8 mouse cellular contexts compared by ENCODE assay signal in genomic region chr11:116022256-116022780, GRCm38 (mm10). TPM values are rescaled to one million over a fixed set of nuclear protein-coding genes. Genes with fewer than 3 reads are reported as not detected.
A peak's percentile ranks its signal among the peaks of the same experiment; 100 is the strongest.
DNase-seq lines count a peak whose midpoint lies in the region; ATAC-seq and TF ChIP-seq lines count a peak whose summit lies in the region.

No protein-coding gene starts in this region.

- no peaks in the 10 kb centered on the region for H3K9me3 ChIP-seq in embryonic facial prominence, embryonic 15.5 days (replicated peaks)
- H3K9me3 ChIP-seq in intestine, postnatal 0 days (ENCODE audit: control insufficient read depth) = no peaks in the 10 kb centered on the region
- H3K9me3 ChIP-seq in neural tube, embryonic 13.5 days = no peaks in the 10 kb centered on the region

- 0 out of 2 replicates have a peak, but pooled peaks cover 1% of the 10 kb centered on the region for H3K4me1 ChIP-seq in liver, adult 2 months (ENCODE audit: control insufficient read depth, insufficient read depth, low read length)
- peaks cover 2% of the 10 kb centered on the region; the same call in 1 of the 2 replicates for H3K4me1 ChIP-seq in embryonic facial prominence, embryonic 15.5 days
- no peaks in the 10 kb centered on the region for H3K4me1 ChIP-seq in intestine, postnatal 0 days (replicated peaks; ENCODE audit: control insufficient read depth, insufficient read depth, low read length)
- peaks cover 18% of the 10 kb centered on the region for H3K4me1 ChIP-seq in neural tube, embryonic 13.5 days (replicated peaks)

- peak overlapping the region; percentile 54 for H3K4me2 ChIP-seq in embryonic facial prominence, embryonic 15.5 days (replicated peaks)
- peak overlapping the region; percentile 64 for H3K4me2 ChIP-seq in intestine, postnatal 0 days (replicated peaks; ENCODE audit: low read depth)
- H3K4me2 ChIP-seq in neural tube, embryonic 13.5 days = peak overlapping the region; percentile 94

- no peak for TF ChIP-seq CTCF in liver, adult 2 months (IDR thresholded peaks at IDR 0.05; ENCODE audit: low read depth, low read length)
- no peak for TF ChIP-seq CTCF in intestine, postnatal 0 days (IDR thresholded peaks at IDR 0.05; ENCODE audit: low read depth)

- peak overlapping the region; percentile 14; the same call in 1 of the 2 replicates for H3K4me3 ChIP-seq in liver, adult 2 months (ENCODE audit: insufficient read depth, low read depth, low read length)
- H3K4me3 ChIP-seq in embryonic facial prominence, embryonic 15.5 days (replicated peaks) = peak overlapping the region; percentile 35
- peak overlapping the region; percentile 99 for H3K4me3 ChIP-seq in intestine, postnatal 0 days (ENCODE audit: low read depth, low read length)
- H3K4me3 ChIP-seq in neural tube, embryonic 13.5 days = peak overlapping the region; percentile 96

- no peak for ATAC-seq in embryonic facial prominence, embryonic 15.5 days (ENCODE audit: insufficient number of reproducible peaks, low FRiP score, low TSS enrichment, low read depth)
- no peak for ATAC-seq in intestine, postnatal 0 days
- ATAC-seq in neural tube, embryonic 13.5 days (ENCODE audit: low read depth) = no peak

- WGBS in liver, adult 2 months = 32% methylated on average over 4 of the region's 4 CpGs
- WGBS in embryonic facial prominence, embryonic 15.5 days = 48% methylated on average over 4 of the region's 4 CpGs
- WGBS in intestine, postnatal 0 days = 34% methylated on average over 4 of the region's 4 CpGs
- 67% methylated on average over 4 of the region's 4 CpGs for WGBS in neural tube, embryonic 13.5 days

- intact Hi-C loops in left cerebral cortex, postnatal 36 days (cut with DNase I) = no loop called here

- DNase-seq in liver, adult 2 months (ENCODE audit: extremely low read depth, low read depth, low spot score) = no peak
- no peak for DNase-seq in liver
- DNase-seq in urinary bladder, postnatal 14 days (ENCODE audit: low spot score) = no peak
- DNase-seq in left cerebral cortex, postnatal 36 days (ENCODE audit: low spot score in 2 of 2) = no peak
- no peak for DNase-seq in right cerebral cortex, postnatal 4 days

- peaks cover 13% of the 10 kb centered on the region for H3K36me3 ChIP-seq in liver, adult 2 months (ENCODE audit: control insufficient read depth, insufficient read depth, low read length)
- peaks cover 17% of the 10 kb centered on the region for H3K36me3 ChIP-seq in embryonic facial prominence, embryonic 15.5 days
- H3K36me3 ChIP-seq in intestine, postnatal 0 days (ENCODE audit: control insufficient read depth, insufficient read depth) = peaks cover 14% of the 10 kb centered on the region
- H3K36me3 ChIP-seq in neural tube, embryonic 13.5 days = peaks cover 22% of the 10 kb centered on the region

- H3K9ac ChIP-seq in liver, adult 2 months (ENCODE audit: low read depth, low read length) = no peak overlapping the region
- H3K9ac ChIP-seq in embryonic facial prominence, embryonic 15.5 days = 0 out of 2 replicates have a peak overlapping the region, but pooled peaks have one; percentile 13
- peak overlapping the region; percentile 48; the same call in 1 of the 2 replicates for H3K9ac ChIP-seq in intestine, postnatal 0 days (ENCODE audit: low read depth, low read length)
- H3K9ac ChIP-seq in neural tube, embryonic 13.5 days = peak overlapping the region; percentile 70

- TF ChIP-seq POLR2A in liver, adult 2 months (IDR thresholded peaks at IDR 0.05; ENCODE audit: extremely low read depth, insufficient read depth, low read length) = no peak

- no peak overlapping the region for H3K27ac ChIP-seq in liver, adult 2 months (replicated peaks; ENCODE audit: insufficient read depth, low read depth, low read length)
- no peak overlapping the region for H3K27ac ChIP-seq in embryonic facial prominence, embryonic 15.5 days (replicated peaks)
- H3K27ac ChIP-seq in intestine, postnatal 0 days (ENCODE audit: low read depth, low read length) = no peak overlapping the region
- no peak overlapping the region for H3K27ac ChIP-seq in neural tube, embryonic 13.5 days (replicated peaks)

- no peaks in the 10 kb centered on the region for H3K27me3 ChIP-seq in liver, adult 2 months (ENCODE audit: control insufficient read depth, insufficient read depth, low read length)
- H3K27me3 ChIP-seq in embryonic facial prominence, embryonic 15.5 days = no peaks in the 10 kb centered on the region
- H3K27me3 ChIP-seq in intestine, postnatal 0 days (replicated peaks; ENCODE audit: control insufficient read depth, insufficient read depth, low read length) = no peaks in the 10 kb centered on the region
- H3K27me3 ChIP-seq in neural tube, embryonic 13.5 days = no peaks in the 10 kb centered on the region

- peaks cover 10% of the 10 kb centered on the region; the same call in 1 of the 2 replicates for H3K79me2 ChIP-seq in liver, adult 2 months (ENCODE audit: control insufficient read depth, insufficient read depth, low read length)

RNA-seq across cellular contexts. Expression of gene H3f3b, which starts 5.4 kb away (rescaled TPM):
- total RNA-seq in liver, adult 2 months (2014; rRNA removed) = 116 and 163 TPM in 2 replicates
- polyA plus RNA-seq in liver, adult 2 months (2012; rRNA removed) = 56.2 and 59.9 TPM in 2 replicates
- polyA plus RNA-seq in embryonic facial prominence, embryonic 15.5 days (2015; fragmentation: Nextera tagmentation; extraction: Ambion mirVana) = 1,738 and 1,786 TPM in 2 replicates
- polyA plus RNA-seq in intestine, postnatal 0 days (2015; fragmentation: Nextera tagmentation; extraction: Ambion mirVana) = 1,144 and 1,190 TPM in 2 replicates
- polyA plus RNA-seq in neural tube, embryonic 13.5 days (2015; fragmentation: Nextera tagmentation; extraction: Ambion mirVana) = 2,165 and 2,421 TPM in 2 replicates
- 100 to 1,000 TPM; 253 to 254 TPM for total RNA-seq in left cerebral cortex, postnatal 36 days (2021)

RNA-seq across cellular contexts. Expression of gene Unk, which starts 7.8 kb away (rescaled TPM):
- total RNA-seq in liver, adult 2 months (2014; rRNA removed) = 4.3 and 5.2 TPM in 2 replicates
- polyA plus RNA-seq in liver, adult 2 months (2012; rRNA removed) = 8.9 and 13.8 TPM in 2 replicates
- polyA plus RNA-seq in embryonic facial prominence, embryonic 15.5 days (2015; fragmentation: Nextera tagmentation; extraction: Ambion mirVana) = 36.8 and 42.2 TPM in 2 replicates
- polyA plus RNA-seq in intestine, postnatal 0 days (2015; fragmentation: Nextera tagmentation; extraction: Ambion mirVana) = 7.4 and 8.8 TPM in 2 replicates
- polyA plus RNA-seq in neural tube, embryonic 13.5 days (2015; fragmentation: Nextera tagmentation; extraction: Ambion mirVana) = 32.4 and 33.1 TPM in 2 replicates
- 10 to 100 TPM; 18.9 to 27.0 TPM for total RNA-seq in left cerebral cortex, postnatal 36 days (2021)

RNA-seq across cellular contexts. Expression of gene Galk1, which starts 9.8 kb away (rescaled TPM):
- 49.5 and 53.0 TPM in 2 replicates for total RNA-seq in liver, adult 2 months (2014; rRNA removed)
- 74.7 and 79.6 TPM in 2 replicates for polyA plus RNA-seq in liver, adult 2 months (2012; rRNA removed)
- polyA plus RNA-seq in embryonic facial prominence, embryonic 15.5 days (2015; fragmentation: Nextera tagmentation; extraction: Ambion mirVana) = 173 and 176 TPM in 2 replicates
- polyA plus RNA-seq in intestine, postnatal 0 days (2015; fragmentation: Nextera tagmentation; extraction: Ambion mirVana) = 387 and 418 TPM in 2 replicates
- polyA plus RNA-seq in neural tube, embryonic 13.5 days (2015; fragmentation: Nextera tagmentation; extraction: Ambion mirVana) = 73.9 and 74.4 TPM in 2 replicates
- total RNA-seq in left cerebral cortex, postnatal 36 days (2021) = 10 to 100 TPM; 15.8 to 18.6 TPM

RNA-seq across cellular contexts. Expression of gene Itgb4, which starts 47.8 kb away (rescaled TPM):
- total RNA-seq in liver, adult 2 months (2014; rRNA removed) = 0.34 and 0.65 TPM in 2 replicates
- polyA plus RNA-seq in liver, adult 2 months (2012; rRNA removed) = 0.18 and 0.25 TPM in 2 replicates
- 21.1 and 21.5 TPM in 2 replicates for polyA plus RNA-seq in embryonic facial prominence, embryonic 15.5 days (2015; fragmentation: Nextera tagmentation; extraction: Ambion mirVana)
- polyA plus RNA-seq in intestine, postnatal 0 days (2015; fragmentation: Nextera tagmentation; extraction: Ambion mirVana) = 16.6 and 17.8 TPM in 2 replicates
- polyA plus RNA-seq in neural tube, embryonic 13.5 days (2015; fragmentation: Nextera tagmentation; extraction: Ambion mirVana) = 1.9 and 2.7 TPM in 2 replicates
- 1 to 10 TPM; 5.1 to 7.3 TPM for total RNA-seq in left cerebral cortex, postnatal 36 days (2021)

RNA-seq across cellular contexts. Expression of gene Unc13d, which starts 55.4 kb away (rescaled TPM):
- total RNA-seq in liver, adult 2 months (2014; rRNA removed) = 0.37 and 0.87 TPM in 2 replicates
- 0.54 and 1.4 TPM in 2 replicates for polyA plus RNA-seq in liver, adult 2 months (2012; rRNA removed)
- polyA plus RNA-seq in embryonic facial prominence, embryonic 15.5 days (2015; fragmentation: Nextera tagmentation; extraction: Ambion mirVana) = 4.3 and 4.8 TPM in 2 replicates
- 1.1 and 1.2 TPM in 2 replicates for polyA plus RNA-seq in intestine, postnatal 0 days (2015; fragmentation: Nextera tagmentation; extraction: Ambion mirVana)
- 0.70 and 1.3 TPM in 2 replicates for polyA plus RNA-seq in neural tube, embryonic 13.5 days (2015; fragmentation: Nextera tagmentation; extraction: Ambion mirVana)
- total RNA-seq in left cerebral cortex, postnatal 36 days (2021) = 1 to 10 TPM in 1 of 2 experiments, under 1 TPM in 1; 0.93 to 1.0 TPM

Comparison
In these comparisons a context has a peak if more than half of its experiments do, and no peak if none do; other contexts are left out.
1. H3K4me3 ChIP-seq: peak in every context shown above with its lines; median percentile 99 in intestine, postnatal 0 days; 96 in neural tube, embryonic 13.5 days; 35 in embryonic facial prominence, embryonic 15.5 days; 14 in liver, adult 2 months.
2. RNA of gene H3f3b, which starts 5.4 kb away (polyA plus RNA-seq): 2,165 to 2,421 TPM in neural tube, embryonic 13.5 days, 1,738 to 1,786 TPM in embryonic facial prominence, embryonic 15.5 days and 1,144 to 1,190 TPM in intestine, postnatal 0 days; 56.2 to 59.9 TPM in liver, adult 2 months; every median in the first group is over 10 times any median in the second.
3. Peak in every context shown above with its lines, with median percentiles within 50 percentile points of each other: H3K4me2 ChIP-seq.